Mouse (Mus musculus): ENCODE results near the gene Aspdh.

Gene Aspdh

DNA sequence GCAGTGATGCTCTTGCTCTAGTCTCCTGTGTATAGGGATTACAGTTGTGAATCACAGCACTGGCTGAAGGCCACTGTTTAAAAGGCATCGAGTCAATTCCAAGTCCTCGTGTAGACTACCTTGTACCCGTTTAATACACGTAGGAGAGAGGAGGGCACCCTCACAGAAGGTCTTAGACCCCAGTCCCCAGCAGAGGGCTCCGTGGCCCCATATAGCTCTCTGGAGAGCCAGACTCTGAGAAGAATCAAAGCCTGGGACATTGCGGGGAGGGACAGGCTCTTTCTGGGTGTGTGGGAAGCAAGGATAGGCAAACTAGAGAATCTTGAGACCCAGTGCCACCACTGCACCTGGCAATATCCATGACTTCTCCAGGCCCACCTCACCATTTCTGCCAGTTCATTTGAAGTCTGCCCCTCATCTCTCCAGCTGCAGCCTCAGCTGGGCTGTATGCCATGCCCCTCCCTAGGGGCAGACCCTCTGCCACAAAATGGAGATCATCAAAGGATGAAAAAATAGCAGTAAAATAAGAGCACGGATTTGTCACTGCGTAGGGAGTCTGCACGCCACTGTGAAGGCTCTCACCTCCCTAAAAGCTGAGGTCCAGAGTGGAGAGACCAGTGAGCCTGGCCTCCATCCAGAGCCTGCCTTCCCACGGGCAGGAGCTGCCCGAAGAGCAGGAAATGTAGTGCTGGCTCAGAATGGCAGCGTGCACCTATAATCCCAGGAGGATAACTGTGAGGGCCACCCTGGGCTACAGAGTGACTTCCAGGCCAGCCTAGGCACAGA lies 18.9 kb upstream of the Aspdh start:
- DNase-seq (ENCODE audit: low read depth, low spot score): no peak

DNA sequence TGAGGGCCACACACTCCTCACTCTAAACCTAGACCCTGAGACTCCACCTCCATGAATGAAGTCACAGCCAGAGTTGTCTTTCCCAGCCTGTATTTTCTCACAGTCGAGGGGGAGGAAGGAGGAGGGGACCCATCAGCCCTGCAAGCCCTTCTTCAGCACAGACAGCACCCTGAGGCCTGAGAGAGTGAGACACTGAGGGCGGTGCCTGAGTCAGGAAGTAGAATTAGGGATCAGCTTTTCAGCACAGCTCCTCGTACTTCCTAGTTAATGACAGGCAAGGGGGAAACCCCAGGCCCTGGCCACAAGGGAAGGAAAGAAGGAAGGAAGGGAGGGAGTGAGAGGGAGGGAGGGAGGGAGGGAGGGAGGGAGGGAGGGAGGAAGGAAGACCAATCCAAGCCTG lies 11.9 kb upstream of the Aspdh start:
- DNase-seq (ENCODE audit: low read depth, low spot score): peak; percentile 35

DNA sequence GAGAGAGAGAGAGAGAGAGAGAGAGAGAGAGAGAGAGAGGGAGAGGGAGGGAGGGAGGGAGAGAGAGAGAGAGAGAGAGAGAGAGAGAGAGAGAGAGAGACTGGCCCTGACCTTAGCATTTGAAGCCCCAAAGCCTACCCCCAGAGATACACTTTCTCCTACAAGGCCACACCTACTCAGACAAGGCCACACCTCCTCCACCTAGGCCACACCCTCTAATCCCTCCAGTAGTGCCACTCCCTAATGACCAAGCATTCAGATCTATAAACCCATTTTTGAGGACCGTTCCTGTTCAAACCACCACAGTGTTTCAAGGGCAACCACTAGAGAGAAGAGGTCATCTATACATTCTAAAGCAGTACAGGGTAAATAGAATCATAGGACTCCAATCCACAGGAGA lies 8.9 kb upstream of the Aspdh start:
- no peak for DNase-seq (ENCODE audit: low read depth, low spot score)

DNA sequence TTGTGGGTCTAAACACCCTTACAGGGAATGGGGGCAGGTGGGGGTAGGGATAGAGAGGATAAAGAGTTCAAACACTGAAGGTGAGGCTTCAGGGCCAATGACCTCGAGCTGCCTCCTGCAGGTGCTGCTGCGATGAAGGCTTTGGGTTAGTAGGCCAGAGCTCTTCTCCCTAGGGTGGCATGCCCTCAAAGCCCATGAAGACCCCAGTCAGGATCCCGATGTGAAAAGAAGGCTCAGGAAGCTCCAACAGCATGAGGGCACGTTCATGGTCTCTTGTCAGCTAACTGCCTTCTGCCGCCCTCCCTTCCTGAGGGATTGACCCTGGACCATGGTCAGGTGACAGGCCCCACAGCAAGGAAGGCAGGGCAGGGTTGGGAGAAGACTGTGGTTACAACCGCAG lies 5.1 kb upstream of the Aspdh start:
- DNase-seq (ENCODE audit: low read depth, low spot score): no peak

DNA sequence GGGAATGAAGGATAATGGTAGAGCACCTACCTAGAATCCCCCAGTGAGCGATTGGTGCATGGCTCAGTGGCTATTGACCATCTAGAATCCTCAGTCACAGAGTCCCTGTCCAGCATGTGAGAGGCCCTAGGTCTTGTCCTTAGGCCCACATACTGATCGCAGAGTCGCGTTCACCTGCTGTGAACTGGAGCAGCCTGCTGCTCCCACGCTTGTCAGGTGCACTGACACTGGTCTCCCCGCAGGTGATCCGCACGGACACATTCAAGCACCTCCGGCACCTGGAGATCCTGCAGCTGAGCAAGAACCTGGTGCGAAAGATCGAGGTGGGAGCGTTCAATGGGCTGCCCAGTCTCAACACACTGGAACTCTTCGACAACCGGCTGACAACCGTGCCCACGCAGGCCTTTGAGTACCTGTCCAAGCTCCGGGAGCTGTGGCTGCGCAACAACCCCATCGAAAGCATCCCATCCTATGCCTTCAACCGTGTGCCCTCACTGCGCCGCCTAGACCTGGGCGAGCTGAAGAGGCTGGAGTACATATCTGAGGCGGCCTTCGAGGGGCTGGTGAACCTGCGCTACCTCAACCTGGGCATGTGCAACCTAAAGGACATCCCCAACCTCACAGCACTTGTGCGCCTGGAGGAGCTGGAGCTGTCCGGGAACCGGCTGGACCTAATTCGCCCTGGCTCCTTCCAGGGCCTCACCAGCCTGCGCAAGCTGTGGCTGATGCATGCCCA lies 4.3 kb upstream of the Aspdh start:
- DNase-seq (ENCODE audit: low read depth, low spot score): no peak

DNA sequence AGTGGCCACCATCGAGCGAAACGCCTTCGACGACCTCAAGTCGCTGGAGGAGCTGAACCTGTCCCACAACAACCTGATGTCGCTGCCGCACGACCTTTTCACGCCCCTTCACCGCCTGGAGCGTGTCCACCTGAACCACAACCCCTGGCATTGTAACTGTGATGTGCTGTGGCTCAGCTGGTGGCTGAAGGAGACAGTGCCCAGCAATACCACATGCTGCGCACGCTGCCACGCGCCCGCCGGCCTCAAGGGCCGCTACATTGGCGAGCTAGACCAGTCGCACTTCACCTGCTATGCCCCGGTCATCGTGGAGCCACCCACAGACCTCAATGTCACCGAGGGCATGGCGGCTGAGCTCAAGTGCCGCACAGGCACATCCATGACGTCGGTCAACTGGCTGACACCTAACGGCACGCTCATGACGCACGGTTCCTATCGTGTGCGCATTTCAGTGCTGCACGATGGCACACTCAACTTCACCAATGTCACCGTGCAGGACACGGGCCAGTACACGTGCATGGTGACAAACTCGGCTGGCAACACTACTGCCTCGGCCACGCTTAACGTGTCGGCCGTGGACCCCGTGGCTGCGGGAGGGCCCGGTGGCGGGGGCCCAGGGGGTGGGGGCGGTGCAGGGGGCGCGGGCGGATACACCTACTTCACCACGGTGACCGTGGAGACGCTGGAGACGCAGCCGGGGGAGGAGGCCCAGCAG lies 3.5 kb upstream of the Aspdh start:
- no peak for DNase-seq (ENCODE audit: low read depth, low spot score)

DNA sequence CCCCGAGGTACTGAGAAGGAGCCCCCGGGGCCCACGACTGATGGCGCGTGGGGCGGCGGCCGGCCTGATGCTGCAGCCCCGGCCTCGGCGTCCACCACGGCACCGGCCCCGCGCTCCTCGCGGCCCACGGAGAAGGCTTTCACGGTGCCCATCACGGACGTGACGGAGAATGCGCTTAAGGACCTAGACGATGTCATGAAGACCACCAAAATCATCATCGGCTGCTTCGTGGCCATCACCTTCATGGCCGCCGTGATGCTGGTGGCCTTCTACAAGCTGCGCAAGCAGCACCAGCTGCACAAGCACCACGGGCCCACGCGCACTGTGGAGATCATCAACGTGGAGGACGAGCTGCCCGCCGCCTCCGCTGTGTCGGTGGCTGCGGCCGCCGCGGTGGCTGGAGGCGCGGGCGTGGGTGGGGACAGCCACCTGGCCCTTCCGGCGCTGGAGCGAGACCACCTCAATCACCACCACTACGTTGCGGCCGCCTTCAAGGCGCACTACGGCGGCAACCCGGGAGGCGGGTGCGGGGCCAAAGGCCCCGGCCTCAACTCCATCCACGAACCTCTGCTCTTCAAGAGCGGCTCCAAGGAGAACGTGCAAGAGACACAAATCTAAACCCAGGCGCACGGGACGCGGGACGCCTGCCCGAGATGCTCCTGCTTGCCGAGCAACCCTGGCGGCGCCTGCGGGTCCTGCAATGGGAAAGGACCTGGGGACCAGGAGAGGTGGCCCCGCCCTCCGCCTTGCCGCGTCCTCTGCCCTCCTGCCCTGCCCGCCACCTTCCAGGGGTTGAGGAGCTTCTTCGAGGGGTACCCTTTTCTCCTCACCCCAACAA lies 2.8 kb upstream of the Aspdh start:
- DNase-seq (ENCODE audit: low read depth, low spot score): no peak

DNA sequence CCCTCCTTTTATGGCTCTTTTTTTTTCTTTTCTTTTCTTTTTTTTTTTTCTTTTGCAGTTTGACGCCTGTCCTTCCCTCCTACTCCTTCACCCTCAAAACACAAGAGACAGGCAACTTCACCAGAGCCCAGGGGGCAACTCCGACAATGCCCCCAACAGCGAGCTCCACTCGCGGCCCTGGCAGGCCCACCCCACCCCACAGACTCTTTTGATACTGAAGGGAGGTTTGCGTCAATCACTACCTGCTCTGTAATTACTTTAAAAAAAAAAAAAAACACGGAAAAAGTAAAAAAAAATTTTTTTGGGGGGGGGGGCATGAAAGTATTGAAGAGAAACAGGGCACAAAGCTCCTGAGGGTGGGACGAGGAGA lies 2.1 kb upstream of the Aspdh start:
- no peak for DNase-seq (ENCODE audit: low read depth, low spot score)

DNA sequence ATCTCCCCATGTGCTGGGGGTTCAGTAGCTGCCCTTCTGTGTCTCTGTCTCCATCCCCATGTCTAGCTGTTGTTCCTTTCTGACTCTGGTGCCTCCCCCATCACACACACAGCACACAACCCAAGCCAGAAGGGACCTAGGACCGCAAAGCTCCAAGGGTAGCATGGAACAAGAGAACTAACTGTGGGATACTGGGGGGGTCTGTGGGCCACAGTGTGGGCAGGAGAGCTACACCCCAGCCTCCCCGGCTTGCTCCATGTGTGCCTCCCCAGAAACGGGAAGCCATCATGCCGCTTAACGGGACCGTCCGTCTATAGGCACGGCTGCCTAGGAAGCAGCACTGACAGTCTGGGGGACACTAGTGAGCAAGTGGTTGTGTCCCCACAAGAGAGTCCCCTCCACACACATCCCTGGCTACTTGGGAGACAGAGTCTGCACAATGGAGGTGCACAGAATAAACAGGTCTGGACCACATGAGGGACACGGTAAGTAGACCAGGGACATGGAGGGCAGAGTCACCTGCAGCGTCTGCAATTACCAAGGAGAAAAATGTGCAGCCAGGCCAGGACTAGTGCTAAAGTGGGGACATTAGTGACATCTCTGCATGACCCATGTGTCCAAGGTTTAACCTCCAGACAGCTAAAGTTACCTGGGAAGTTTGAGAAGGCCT lies 1.5 kb upstream of the Aspdh start:
- no peak for DNase-seq (ENCODE audit: low read depth, low spot score)

DNA sequence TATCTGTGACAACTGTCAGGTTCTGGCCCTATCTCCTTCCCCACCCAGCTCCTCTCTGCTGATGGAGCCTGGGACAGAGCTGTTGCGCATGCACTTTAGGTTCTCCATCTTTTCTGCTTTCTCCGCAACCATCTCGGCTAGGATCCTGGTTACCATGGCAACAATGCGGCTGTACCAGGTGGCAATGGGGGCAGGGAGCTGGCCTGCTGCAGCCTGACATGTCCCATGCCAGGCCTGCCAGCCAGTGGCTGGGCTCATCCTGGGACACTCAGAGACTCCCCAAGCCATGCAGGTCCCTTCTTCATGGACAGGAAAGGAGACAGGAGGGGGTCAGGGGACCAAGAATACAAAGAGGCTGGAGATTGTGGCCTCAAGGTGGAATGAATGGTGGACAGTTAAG lies 680 bp upstream of the Aspdh start:
- DNase-seq (ENCODE audit: low read depth, low spot score): no peak

DNA sequence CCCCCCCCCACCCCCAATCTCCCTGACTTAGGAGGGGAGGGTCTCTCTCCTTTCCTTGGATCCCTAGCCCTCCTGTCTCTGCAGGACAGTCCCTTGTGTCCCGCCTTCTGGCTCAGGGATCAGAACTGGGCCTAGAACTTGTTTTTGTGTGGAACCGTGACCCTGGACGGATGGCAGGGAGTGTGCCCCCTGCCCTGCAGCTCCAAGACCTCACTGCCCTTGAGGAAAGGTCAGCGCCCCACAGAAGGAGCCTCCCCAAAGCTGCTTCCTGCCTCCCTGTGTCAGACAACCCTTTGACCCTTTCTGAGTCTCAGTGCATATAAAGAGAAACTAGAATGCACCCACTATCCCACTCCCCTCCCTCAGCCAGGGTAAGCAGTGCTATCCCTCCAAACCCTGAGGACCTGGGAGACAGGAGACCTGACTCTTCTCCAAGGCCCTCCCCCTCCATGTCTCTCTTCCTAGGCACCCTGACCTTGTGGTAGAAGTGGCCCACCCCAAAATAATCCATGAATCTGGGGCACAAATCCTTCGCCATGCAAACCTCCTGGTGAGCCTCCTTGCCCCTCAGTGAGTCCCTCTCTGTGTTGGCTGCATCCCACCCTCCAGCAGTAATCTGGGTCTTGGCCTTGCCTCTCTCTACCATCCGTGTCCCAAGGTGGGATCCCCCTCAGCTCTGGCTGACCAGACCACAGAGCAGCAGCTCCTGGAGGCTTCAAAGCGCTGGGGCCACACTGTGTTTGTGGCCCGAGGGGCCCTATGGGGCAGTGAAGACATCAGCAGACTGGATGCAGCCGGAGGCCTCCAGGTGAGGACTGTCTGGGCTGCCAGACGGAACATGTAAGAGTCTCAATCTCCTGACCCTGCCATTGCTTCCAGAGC lies 1.1 kb downstream of the Aspdh start:
- no peak for DNase-seq (ENCODE audit: low read depth, low spot score)

DNA sequence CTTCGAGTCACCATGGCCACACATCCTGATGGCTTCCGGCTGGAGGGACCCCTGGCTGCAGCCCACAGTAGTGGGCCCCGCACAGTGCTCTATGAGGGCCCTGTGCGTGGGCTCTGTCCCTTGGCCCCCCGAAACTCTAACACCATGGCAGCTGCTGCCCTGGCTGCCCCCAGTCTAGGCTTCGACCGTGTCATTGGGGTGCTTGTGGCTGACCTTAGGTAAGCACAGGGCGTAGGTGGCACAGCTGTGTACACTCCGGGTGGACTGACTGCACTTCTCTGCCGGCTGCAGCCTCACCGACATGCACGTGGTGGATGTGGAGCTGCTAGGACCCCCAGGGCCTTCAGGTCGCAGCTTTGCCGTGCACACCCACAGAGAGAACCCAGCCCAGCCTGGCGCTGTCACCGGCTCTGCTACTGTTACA lies 1.7 kb downstream of the Aspdh start:
- no peak for DNase-seq (ENCODE audit: low read depth, low spot score)

DNA sequence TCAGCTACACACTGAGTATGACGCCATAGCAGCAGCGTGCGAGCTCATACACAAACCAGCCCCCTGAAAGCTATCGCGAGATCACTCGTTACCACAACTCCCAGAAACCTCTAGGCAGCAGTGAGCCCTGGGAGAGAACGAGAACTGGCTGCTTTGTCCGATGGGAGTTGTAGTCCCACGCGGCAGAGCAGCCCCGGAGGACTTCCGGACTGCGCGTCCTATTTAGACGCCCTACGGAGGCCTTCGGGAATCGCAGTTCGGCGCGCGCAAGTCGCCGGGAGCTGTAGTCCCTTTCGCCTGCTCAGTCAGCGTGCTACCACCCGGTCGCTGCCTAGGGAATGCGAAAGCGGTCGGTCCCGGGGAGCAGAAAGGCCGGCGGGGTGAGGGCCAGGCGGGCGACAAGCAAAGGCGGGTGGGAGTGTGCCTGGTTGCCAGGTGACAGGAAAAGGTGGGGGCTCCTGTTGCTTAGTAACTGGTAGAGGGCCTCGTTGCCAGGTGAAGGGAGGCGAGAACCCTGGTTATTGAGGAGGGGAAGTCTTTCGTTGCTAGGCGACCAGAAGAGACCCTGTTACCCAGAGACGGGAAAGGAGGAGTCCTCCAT lies 2.7 kb downstream of the Aspdh start, which contains the start of gene Josd2:
Josd2 (plus strand) TSS at position 170 of the 601 bp plus-strand sequence.
- DNase-seq (ENCODE audit: low read depth, low spot score): peak; percentile 98

DNA sequence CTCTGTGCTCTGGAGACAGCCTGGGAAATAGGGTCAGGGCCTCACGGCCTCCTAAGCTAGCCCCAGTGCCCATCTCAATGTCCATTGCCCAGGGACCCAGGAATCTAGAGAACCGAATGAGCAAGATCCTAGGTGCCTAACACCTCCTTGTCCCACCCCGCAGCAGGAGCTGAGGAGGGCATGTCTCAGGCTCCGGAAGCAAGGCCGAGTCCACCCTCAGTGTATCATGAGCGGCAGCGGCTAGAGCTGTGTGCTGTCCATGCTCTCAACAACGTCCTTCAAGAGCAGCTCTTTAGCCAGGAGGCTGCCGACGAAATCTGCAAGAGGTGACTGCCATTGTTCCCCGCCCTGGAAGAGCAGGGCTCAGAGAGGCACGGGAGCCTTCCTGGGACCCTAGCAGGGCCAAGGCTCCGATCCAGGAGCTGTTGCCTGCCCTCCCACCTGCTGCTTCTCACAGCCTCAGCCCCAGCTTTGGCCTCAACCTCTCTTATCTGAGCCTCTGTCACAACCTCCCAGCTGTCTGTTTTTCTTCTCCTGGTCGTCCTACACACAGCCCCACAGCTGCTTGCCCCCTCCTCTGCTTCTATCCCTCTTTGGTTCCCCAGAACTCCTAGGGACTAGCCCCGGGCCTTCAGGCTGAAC lies 3.6 kb downstream of the Aspdh start:
- no peak for DNase-seq (ENCODE audit: low read depth, low spot score)

DNA sequence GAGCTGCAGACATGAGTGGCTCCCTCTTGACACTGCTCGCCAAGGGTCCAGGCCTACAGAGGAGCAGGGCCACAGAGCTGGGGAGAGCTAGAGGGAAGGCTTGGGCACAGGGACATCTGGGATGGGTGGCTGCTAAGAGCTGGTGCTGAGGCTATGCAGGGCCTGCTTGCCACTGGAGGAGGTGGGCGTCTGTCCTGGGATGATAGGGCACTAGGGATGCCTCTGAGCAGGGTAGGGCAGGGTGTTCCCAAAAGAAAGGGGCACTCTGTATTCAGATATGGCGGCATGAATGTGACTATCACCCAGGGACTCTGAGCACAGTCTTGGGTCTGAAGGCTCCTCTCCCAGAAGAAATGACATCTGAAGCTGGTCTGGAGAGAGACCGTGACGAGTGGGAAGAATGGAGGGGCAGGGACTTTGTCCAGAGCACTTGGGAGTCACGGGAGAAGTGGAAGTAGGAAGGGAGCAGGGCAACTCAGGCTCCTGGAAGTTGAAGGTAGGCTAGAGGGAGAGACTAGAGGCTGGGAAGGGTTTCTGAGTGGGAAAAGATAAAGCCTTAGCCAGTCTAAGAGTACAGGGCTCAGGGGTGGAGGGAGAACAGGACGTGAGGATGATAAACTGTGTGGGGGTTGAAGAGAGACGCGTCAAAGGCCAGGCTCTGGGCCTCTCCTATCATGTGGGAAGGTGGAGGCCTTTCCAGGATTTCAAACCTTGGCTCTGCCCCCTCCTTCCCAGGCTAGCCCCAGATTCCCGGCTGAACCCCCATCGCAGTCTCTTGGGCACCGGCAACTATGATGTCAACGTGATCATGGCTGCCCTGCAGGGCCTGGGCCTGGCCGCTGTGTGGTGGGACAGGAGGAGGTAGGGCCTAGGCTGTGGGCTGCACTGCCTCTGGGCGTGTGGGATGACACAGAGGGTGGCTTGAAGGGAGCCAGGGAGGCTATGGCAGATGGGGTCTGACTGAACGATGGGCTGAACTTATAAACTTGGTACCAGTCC lies 4.8 kb downstream of the Aspdh start:
- DNase-seq (ENCODE audit: low read depth, low spot score): no peak

DNA sequence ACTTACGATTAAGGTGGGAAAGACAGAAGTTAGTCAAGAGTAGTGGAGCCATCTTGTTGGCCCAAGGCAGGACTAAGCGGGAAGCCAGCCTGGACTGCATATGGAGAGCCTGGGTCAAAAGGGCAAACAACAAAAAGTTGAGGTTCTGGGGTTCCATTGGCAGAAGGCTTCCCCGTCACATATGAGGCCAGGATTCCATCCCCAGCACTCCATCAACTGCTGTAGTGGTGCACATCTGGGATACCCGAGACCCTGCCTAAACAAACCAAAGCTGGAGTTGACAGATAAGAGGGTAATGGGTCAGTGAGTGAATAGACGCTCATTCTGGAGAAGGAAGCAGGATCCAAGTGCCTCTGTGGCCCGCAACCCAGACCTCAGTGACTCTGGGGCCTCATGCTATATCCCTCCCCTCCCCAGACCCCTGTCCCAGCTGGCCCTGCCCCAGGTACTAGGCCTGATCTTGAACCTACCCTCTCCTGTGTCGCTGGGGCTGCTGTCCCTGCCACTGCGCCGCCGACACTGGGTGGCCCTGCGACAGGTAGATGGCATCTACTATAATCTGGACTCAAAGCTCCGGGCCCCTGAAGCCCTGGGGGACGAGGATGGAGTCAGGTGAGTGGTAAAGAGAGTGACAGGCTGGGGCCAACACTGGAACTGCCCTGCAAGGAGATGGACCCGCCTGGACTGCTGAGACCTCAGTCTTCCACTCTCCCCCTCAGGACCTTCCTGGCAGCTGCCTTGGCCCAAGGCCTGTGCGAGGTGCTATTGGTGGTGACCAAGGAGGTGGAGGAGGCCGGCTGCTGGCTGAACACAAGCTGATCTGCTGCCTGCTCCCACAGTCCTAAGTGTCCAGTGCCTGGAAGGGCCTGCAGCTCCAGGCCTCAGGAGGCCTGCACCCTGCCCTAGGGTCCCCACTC lies 5.8 kb downstream of the Aspdh start:
- DNase-seq (ENCODE audit: low read depth, low spot score): no peak

Measured in 3T3-L1 (cell line).